Mouse (Mus musculus) CD4-positive helper T cell, adult 2 months (primary cell): ENCODE data around the gene Phlda1.

Experiments
- DNase-seq: peaks from one replicate; pipeline ENCODE4 v3.0.0-alpha.2; 2012; ENCODE audit warnings: low read depth, missing footprints, low spot score

Phlda1 gene

GRCm38 (mm10) chr10:111505406-111505805 lies 680 bp upstream of the Phlda1 start:
- no peak for DNase-seq

GRCm38 (mm10) chr10:111506926-111507459 lies 907 bp downstream of the Phlda1 start:
- DNase-seq: no peak

- peak; percentile 68 for DNase-seq
These were observed 1.6 kb downstream of the Phlda1 start for GRCm38 (mm10) chr10:111507460-111508211.

- DNase-seq: no peak
These were observed 2.4 kb downstream of the Phlda1 start for GRCm38 (mm10) chr10:111508324-111509080.

- no peak for DNase-seq
These were observed 3.2 kb downstream of the Phlda1 start for GRCm38 (mm10) chr10:111509103-111509784.

GRCm38 (mm10) chr10:111509981-111510380 lies 3.9 kb downstream of the Phlda1 start:
- no peak for DNase-seq

- no peak for DNase-seq
These were observed 4.7 kb downstream of the Phlda1 start for GRCm38 (mm10) chr10:111510798-111511197.

GRCm38 (mm10) chr10:111512036-111512568 lies 6.0 kb downstream of the Phlda1 start:
- no peak for DNase-seq

GRCm38 (mm10) chr10:111514282-111514885 lies 8.3 kb downstream of the Phlda1 start:
- no peak for DNase-seq

GRCm38 (mm10) chr10:111515071-111516010 lies 9.3 kb downstream of the Phlda1 start:
- DNase-seq: no peak

GRCm38 (mm10) chr10:111516172-111516588 lies 10.1 kb downstream of the Phlda1 start:
- DNase-seq: peak; percentile 74

GRCm38 (mm10) chr10:111516804-111517436 lies 10.8 kb downstream of the Phlda1 start:
- DNase-seq: peak; percentile 50

GRCm38 (mm10) chr10:111518350-111518749 lies 12.3 kb downstream of the Phlda1 start:
- DNase-seq: no peak

- DNase-seq: no peak
These were observed 13.7 kb downstream of the Phlda1 start for GRCm38 (mm10) chr10:111519620-111520370.

GRCm38 (mm10) chr10:111520621-111521020 lies 14.5 kb downstream of the Phlda1 start:
- DNase-seq: no peak

- no peak for DNase-seq
These were observed 15.6 kb downstream of the Phlda1 start for GRCm38 (mm10) chr10:111521636-111522035.

- DNase-seq: no peak
These were observed 16.1 kb downstream of the Phlda1 start for GRCm38 (mm10) chr10:111522230-111522629.

GRCm38 (mm10) chr10:111523894-111524293 lies 17.8 kb downstream of the Phlda1 start:
- DNase-seq: no peak

GRCm38 (mm10) chr10:111527057-111527456 lies 21.0 kb downstream of the Phlda1 start:
- no peak for DNase-seq
